Mouse (Mus musculus) ES-E14 (cell line): ENCODE measurements around the gene Ak5. TPM values are rescaled to one million over a fixed set of nuclear protein-coding genes. Genes with fewer than 3 reads are reported as not detected.

Source experiments
- DNase-seq: peaks from one replicate; pipeline ENCODE4 v3.0.0-alpha.2; 2013; ENCODE audit warnings: low read depth, low spot score
- H3K27ac ChIP-seq: 2 replicates; pipeline ENCODE4 v1.5.1; 2012; ENCODE audit warnings: low read depth, mild to moderate bottlenecking, low read length, moderate library complexity, mixed read lengths; ENCODE audit not compliant: poor library complexity, insufficient read depth, severe bottlenecking
- H3K36me3 ChIP-seq: 2 replicates; pipeline ENCODE4 v1.6.1; 2012; ENCODE audit warnings: mild to moderate bottlenecking, low read length, moderate library complexity, mixed read lengths; ENCODE audit not compliant: control insufficient read depth, poor library complexity, insufficient read depth, severe bottlenecking
- H3K4me1 ChIP-seq, 2 experiments: fragments of 150-350 bp in 1 of 2; sonication (generic) in 1 of 2; 2 replicates each; pipeline ENCODE4 v1.6.1; 2012; ENCODE audit warnings: low read length in 2 of 2, mild to moderate bottlenecking in 1 of 2, mixed read lengths in 1 of 2; ENCODE audit not compliant: control insufficient read depth in 2 of 2, insufficient read depth in 2 of 2, poor library complexity in 1 of 2
- H3K4me3 ChIP-seq, 2 experiments: fragments of 150-350 bp in 1 of 2; sonication (generic) in 1 of 2; 2 replicates each; pipeline ENCODE4 v1.5.1; 2012; ENCODE audit warnings: low read length in 2 of 2, low read depth in 1 of 2, mild to moderate bottlenecking in 1 of 2, mixed read lengths in 1 of 2; ENCODE audit not compliant: insufficient read depth in 1 of 2, poor library complexity in 1 of 2, severe bottlenecking in 1 of 2
- H3K9ac ChIP-seq: 2 replicates; pipeline ENCODE4 v1.6.1; 2012; ENCODE audit warnings: low read depth, mild to moderate bottlenecking, low read length, mixed read lengths; ENCODE audit not compliant: poor library complexity, insufficient read depth, severe bottlenecking
- H3K9me3 ChIP-seq: fragments of 150-350 bp; sonication (generic); 2 replicates; pipeline ENCODE4 v1.6.1; 2012; ENCODE audit warnings: low read depth, mild to moderate bottlenecking, low read length; ENCODE audit not compliant: control insufficient read depth, insufficient read depth
- CHD2 ChIP-seq: IDR thresholded peaks from 2 replicates; pipeline ENCODE4 v1.6.1; 2014; ENCODE audit warnings: mild to moderate bottlenecking, low read depth, low read length, inconsistent platforms
- HCFC1 ChIP-seq: IDR thresholded peaks from 2 replicates; pipeline ENCODE4 v1.6.1; 2012; ENCODE audit warnings: low read length, inconsistent platforms, borderline replicate concordance; ENCODE audit not compliant: insufficient read depth
- MAFK ChIP-seq: IDR thresholded peaks from 2 replicates; pipeline ENCODE4 v1.6.1; 2014; ENCODE audit warnings: mild to moderate bottlenecking, low read depth, low read length, inconsistent platforms; ENCODE audit not compliant: insufficient read depth
- ZC3H11A ChIP-seq: IDR thresholded peaks from 2 replicates; pipeline ENCODE4 v1.6.1; 2012; ENCODE audit warnings: low read depth, mild to moderate bottlenecking, inconsistent platforms, low read length, borderline replicate concordance
- ZNF384 ChIP-seq: IDR thresholded peaks from 2 replicates; pipeline ENCODE4 v1.6.1; 2012; ENCODE audit warnings: low read depth, low read length, inconsistent platforms
- in situ Hi-C, 2 experiments: fragments of 600-800 bp; cut with MboI; formaldehyde crosslinking; loops; one replicate each; pipeline ENCODE4 v1.15.1; 2025; ENCODE audit warnings: low sequenced_read_pairs in 2 of 2, inconsistent platforms in 1 of 2; ENCODE audit not compliant: unreplicated experiment in 2 of 2
- total RNA-seq: library from RNA; depleted of rRNA; stranded (reverse); fragments of 300-350 nt; gene quantifications from 2 replicates; pipeline ENCODE4 v1.2.3, GENCODE M21; 2012

Gene Ak5
- total RNA-seq, 1 experiment: 0.76 TPM

DNA sequence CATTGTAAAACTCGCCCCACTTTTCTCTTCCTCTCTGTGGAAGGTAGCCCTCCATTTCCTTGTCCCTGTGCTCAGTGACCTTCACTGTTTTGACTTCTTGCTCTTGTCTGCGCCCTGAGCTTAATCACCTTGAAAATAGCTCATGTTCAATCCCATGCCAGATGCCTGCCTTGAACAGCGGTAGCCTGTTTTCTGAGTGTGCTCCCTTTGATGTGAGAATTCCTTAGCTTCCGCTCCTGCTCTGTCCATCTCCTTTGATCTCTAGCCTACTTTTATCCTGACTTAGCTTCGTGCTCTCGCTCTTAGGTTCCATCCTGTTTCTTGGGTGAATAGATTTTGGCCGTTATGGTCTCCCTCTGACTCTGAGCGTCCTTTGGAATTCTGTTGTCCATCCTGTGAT, 31.1 kb upstream of the Ak5 start:
- no peak for TF ChIP-seq CHD2
- TF ChIP-seq HCFC1: no peak
- TF ChIP-seq ZNF384: no peak
- TF ChIP-seq ZC3H11A: no peak
- no peak for TF ChIP-seq MAFK
- no peak overlapping the region for H3K27ac ChIP-seq
- in situ Hi-C loops: no loop called here
- H3K9me3 ChIP-seq: no peaks in the 10 kb centered on the region
- H3K36me3 ChIP-seq: no peaks in the 10 kb centered on the region
- no peak overlapping the region for H3K4me3 ChIP-seq
- no peak overlapping the region for H3K9ac ChIP-seq
- no peak for DNase-seq
- 0 out of 4 replicates have a peak, but pooled peaks cover 0 to 3% of the 10 kb centered on the region in 2 experiments for H3K4me1 ChIP-seq

DNA sequence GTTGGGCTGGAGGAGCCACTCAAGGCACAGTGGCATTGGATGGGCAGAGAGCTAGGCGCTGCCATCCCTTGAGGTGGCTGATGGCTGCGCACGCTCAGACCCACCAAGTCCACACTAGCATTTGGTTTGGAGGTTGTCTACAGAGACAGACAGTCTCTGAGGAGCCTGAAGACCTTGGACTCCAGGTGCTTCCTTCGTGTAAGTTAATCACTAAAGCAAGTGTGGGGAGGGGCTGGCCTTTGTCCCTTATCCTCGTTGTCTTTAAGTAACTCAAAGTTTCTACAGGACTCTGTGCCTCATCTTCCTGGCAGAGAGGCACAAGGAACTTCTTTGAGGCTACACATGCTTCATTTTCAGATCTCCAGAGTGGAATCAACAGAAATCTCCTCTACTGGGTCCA, 29.9 kb upstream of the Ak5 start:
- Histone ChIP-seq H3K9ac (no peak overlapping the region), H3K36me3 (no peaks in the 10 kb centered on the region), H3K4me1 (0 out of 4 replicates have a peak, but pooled peaks cover 0 to 3% of the 10 kb centered on the region in 2 experiments), H3K27ac (no peak overlapping the region), H3K9me3 (no peaks in the 10 kb centered on the region), H3K4me3 (no peak overlapping the region)
- in situ Hi-C loops: no loop called here
- DNase-seq: no peak
- no peak for TF ChIP-seq HCFC1
- TF ChIP-seq ZNF384: no peak

DNA sequence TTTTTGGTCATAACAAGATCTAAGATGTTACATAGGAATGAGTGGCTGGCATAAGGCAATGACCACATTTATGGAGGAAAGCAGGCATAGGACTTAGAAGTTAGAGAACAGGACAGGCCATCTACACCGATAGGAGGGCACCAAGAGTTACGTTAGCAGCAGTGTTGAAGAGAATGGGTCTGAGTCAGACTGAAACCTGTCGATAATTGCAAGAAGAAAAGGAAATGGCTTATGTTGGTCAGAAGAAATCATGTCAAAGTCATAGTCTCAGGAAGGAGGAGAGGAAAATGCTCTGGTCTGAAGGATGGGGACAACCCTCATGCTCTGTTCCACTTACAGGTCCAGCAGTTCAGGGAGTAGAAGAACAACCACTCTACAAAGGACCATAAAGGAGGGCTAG, 26.8 kb upstream of the Ak5 start:
- Histone ChIP-seq H3K9me3 (no peaks in the 10 kb centered on the region), H3K27ac (no peak overlapping the region), H3K36me3 (no peaks in the 10 kb centered on the region), H3K4me1 (no peaks in the 10 kb centered on the region), H3K4me3 (no peak overlapping the region), H3K9ac (no peak overlapping the region)
- in situ Hi-C loops: no loop called here
- TF ChIP-seq ZC3H11A: no peak
- no peak for TF ChIP-seq CHD2
- no peak for DNase-seq

DNA sequence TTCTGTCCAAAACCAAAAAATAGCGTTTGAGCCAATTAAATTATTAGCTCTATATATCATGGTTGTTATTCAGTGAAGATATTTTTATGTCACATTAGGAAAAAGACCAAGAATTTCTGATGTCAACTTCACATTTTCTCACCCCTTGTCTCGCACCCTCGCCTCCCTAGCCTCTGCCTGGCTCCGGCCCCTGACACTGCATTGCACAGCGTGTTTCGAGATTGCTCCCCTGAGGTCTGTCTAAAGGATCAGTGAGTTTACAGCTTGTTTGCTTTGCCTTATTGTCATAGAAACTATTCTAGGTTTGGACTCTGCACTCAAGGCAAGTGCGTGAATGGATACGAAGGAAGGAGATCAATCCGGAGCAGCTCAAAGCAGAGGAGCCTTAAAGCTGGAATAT, 20.9 kb upstream of the Ak5 start:
- no peak for DNase-seq
- H3K27ac ChIP-seq: no peak overlapping the region
- no peaks in the 10 kb centered on the region for H3K4me1 ChIP-seq
- in situ Hi-C loops: no loop called here
- H3K9ac ChIP-seq: no peak overlapping the region
- no peaks in the 10 kb centered on the region for H3K36me3 ChIP-seq
- no peak overlapping the region for H3K4me3 ChIP-seq
- no peak for TF ChIP-seq CHD2
- no peak for TF ChIP-seq ZC3H11A
- no peak for TF ChIP-seq HCFC1
- TF ChIP-seq MAFK: no peak
- no peaks in the 10 kb centered on the region for H3K9me3 ChIP-seq

DNA sequence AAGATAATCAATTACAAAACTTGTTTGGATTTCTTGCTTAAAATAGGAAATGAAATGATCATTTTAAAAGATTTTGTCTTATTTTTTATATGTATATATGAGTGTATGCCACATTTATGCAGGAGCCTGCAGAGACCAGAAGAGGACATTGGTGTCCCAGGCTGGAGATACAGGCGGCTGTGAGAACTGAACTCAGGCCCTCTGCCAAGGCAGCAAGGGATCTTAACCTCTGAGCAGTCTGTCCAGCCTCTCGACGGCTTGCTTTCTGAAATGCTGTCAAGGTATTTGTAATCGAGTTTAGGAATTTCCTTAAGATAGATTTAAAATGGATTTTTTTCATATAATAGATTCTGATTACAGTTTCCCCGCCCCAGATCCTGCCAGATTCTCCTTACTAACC, 20.4 kb upstream of the Ak5 start:
- in situ Hi-C loops: no loop called here
- H3K27ac ChIP-seq: no peak overlapping the region
- no peak for DNase-seq
- no peaks in the 10 kb centered on the region for H3K4me1 ChIP-seq
- no peak overlapping the region for H3K4me3 ChIP-seq
- TF ChIP-seq ZNF384 (no peak), HCFC1 (no peak), ZC3H11A (no peak), CHD2 (no peak), MAFK (no peak)
- H3K9ac ChIP-seq: no peak overlapping the region
- no peaks in the 10 kb centered on the region for H3K9me3 ChIP-seq
- no peaks in the 10 kb centered on the region for H3K36me3 ChIP-seq
